Mouse (Mus musculus): ENCODE data around the gene Tmem120b. TPM values are rescaled to one million over a fixed set of nuclear protein-coding genes. Genes with fewer than 3 reads are reported as not detected.

The Tmem120b gene
- polyA plus RNA-seq, 1 experiment, result 9.9 TPM

DNA sequence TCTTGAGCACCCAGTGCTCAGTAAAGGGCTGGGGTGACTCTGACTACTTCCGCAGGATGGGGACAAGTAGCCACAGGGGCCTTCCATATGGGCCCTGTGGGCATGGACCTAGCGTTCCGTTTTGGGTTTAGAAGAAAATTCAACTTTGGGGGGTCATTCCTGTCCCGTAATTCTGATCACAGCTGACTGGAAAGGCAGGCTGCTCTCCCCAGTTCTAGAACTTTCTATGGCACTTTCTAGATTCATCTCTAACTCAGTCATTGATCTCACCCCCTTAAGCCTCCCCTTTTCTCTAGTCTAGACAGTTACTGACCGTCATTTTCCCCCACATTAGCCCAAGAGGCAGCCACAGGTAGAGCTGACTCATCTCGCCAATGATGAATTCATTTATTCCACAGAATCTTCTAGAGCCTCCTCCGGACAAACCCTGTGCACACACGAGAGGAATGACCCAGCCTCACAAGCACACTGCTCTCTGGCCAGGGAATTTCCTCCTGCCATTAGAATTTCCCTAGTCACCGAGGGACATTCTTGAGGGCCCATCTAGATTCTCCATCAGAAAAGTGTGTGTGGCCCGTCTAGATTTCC is 61.0 kb downstream of the Tmem120b start:
- peaks cover 3% of the 10 kb centered on the region; the same call in 1 of the 2 replicates for H3K36me3 ChIP-seq (ENCODE audit: control insufficient read depth, insufficient read depth, low read length)
- TF ChIP-seq CTCF (conservative IDR thresholded peaks at IDR 0.05; ENCODE audit: insufficient read depth, insufficient read length, low read depth, low read length) (no peak), POLR2A (IDR thresholded peaks at IDR 0.05; ENCODE audit: low read depth, low read length) (no peak)
- no peak overlapping the region for H3K4me3 ChIP-seq (ENCODE audit: insufficient read depth, low read depth, low read length)
- DNase-seq, result no peak
- no peak overlapping the region for H3K27ac ChIP-seq (ENCODE audit: insufficient read depth, low read depth, low read length)
- H3K27me3 ChIP-seq (replicated peaks; ENCODE audit: control insufficient read depth, insufficient read depth, low read length), result no peaks in the 10 kb centered on the region
- WGBS, result 83% methylated on average over 10 of the region's 10 CpGs
- H3K4me1 ChIP-seq (ENCODE audit: control insufficient read depth, insufficient read depth, low read length), result peaks cover 4% of the 10 kb centered on the region; the same call in 1 of the 2 replicates

DNA sequence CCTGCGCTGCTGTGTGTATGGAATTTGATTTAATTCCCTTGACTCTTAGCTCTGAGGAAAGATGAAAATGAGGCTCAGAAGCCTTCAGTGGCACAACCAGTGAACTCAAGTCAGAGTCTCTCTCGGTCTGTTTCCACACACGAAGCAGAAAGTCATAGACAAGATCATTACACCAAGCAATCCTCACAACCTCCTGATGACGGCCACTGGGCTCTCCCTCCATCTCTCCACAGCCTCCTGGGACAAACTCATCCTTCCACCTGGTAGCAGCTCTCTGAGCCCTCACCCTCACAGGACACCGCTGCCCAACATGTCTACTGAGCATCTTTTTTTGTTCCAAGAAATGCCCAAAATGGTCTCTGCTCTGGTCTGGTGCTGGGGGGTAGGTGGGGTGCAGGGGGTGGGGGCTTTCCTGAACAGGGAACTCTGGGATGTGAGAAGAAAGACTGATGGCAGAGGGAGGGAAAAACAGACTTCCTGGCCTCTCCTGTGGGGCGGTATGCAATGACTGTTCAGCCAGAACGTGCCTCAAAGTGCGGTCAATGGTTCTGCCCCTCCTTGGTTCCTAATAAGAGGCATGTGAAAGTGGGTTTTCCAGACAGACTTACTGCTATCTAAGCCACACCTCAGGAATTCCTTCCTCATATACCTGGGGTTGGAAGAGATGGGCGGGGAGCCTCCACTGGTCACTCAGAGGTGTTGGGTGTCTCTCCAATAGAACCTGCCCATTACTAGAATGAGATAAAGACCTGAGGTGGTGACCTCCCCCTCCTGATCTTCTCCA is 62.0 kb downstream of the Tmem120b start:
- no peak overlapping the region for H3K4me3 ChIP-seq (ENCODE audit: insufficient read depth, low read depth, low read length)
- TF ChIP-seq POLR2A (IDR thresholded peaks at IDR 0.05; ENCODE audit: low read depth, low read length) (no peak), CTCF (conservative IDR thresholded peaks at IDR 0.05; ENCODE audit: insufficient read depth, insufficient read length, low read depth, low read length) (no peak)
- H3K27ac ChIP-seq (ENCODE audit: insufficient read depth, low read depth, low read length), result no peak overlapping the region
- WGBS, result 93% methylated on average over 9 of the region's 9 CpGs
- no peak for DNase-seq
- H3K4me1 ChIP-seq (ENCODE audit: control insufficient read depth, insufficient read depth, low read length), result peaks cover 14% of the 10 kb centered on the region; the same call in 1 of the 2 replicates
- H3K36me3 ChIP-seq (ENCODE audit: control insufficient read depth, insufficient read depth, low read length), result peaks cover 3% of the 10 kb centered on the region; the same call in 1 of the 2 replicates
- H3K27me3 ChIP-seq (replicated peaks; ENCODE audit: control insufficient read depth, insufficient read depth, low read length), result no peaks in the 10 kb centered on the region

DNA sequence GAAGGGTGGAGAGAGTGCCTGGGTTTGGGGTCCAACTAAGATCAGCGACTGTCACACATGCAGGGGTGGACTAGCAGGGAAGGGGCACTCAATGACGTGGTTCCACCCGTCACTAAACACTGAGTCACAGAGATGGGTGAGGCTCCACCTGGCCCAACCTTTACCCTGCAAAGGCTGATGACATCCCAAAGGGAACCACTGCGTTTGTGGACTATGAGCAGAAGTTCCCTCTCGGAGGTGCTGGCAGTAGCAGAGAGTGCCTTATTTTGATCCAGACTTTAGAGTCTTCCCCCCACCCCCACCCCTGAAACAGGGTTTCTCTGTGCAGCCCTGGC is 62.6 kb downstream of the Tmem120b start:
- WGBS, result 86% methylated on average over 5 of the region's 5 CpGs
- peaks cover 3% of the 10 kb centered on the region; the same call in 1 of the 2 replicates for H3K36me3 ChIP-seq (ENCODE audit: control insufficient read depth, insufficient read depth, low read length)
- H3K27ac ChIP-seq (ENCODE audit: insufficient read depth, low read depth, low read length), result no peak overlapping the region
- H3K4me3 ChIP-seq (ENCODE audit: insufficient read depth, low read depth, low read length), result no peak overlapping the region
- no peak for TF ChIP-seq POLR2A (IDR thresholded peaks at IDR 0.05; ENCODE audit: low read depth, low read length)
- no peaks in the 10 kb centered on the region for H3K27me3 ChIP-seq (replicated peaks; ENCODE audit: control insufficient read depth, insufficient read depth, low read length)
- no peak for DNase-seq
- H3K4me1 ChIP-seq (ENCODE audit: control insufficient read depth, insufficient read depth, low read length), result peaks cover 18% of the 10 kb centered on the region; the same call in 1 of the 2 replicates

DNA sequence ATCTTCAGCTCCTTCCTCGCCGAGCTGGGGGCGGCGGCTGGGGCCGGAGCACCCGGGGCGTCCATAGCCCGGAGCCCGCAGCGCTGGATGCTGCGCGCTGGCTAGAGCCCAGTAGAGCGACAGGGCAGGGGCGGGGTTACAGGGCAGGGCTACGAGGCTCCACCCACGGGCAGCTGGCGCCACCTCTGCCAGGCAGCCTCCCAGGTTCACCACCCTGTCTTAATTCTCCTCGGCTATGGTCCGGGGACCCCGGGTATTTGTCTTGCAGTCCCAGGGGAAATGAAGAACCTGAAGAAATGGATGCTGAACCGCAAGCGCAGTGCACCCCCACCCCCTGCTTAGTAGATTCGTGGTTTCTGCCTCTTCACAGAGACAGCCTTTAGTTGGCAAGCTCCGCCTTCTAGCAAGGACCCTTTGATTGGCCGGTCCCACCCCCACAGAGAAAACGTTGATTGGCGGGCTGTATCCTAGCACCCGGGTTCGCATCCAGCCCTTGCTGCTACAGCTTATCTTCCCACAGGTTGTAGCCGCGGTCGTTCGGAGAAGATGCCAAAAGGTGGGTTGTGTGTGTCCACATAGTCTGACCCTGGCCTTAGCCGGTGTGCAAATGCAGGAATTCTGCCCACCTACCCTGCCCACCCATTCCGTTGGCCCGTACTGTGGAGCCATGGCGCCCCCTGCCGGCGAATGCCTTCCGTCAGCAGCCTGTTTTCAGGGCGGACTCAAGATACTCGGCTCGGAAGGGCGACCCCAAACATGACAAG is 64.3 kb downstream of the Tmem120b start, which contains the start of gene Rhof:
TSS of gene Rhof (minus strand) at position 385 of the 764 bp plus-strand sequence.
- H3K27ac ChIP-seq (ENCODE audit: insufficient read depth, low read depth, low read length), result 0 out of 2 replicates have a peak within 1 kb of the TSS, but pooled peaks have one; percentile 22
- 4% methylated on average over 44 of the region's 44 CpGs for WGBS
- H3K36me3 ChIP-seq (ENCODE audit: control insufficient read depth, insufficient read depth, low read length), result peaks cover 3% of the 10 kb centered on the region; the same call in 1 of the 2 replicates
- H3K4me1 ChIP-seq (ENCODE audit: control insufficient read depth, insufficient read depth, low read length), result peaks cover 31% of the 10 kb centered on the region
- TF ChIP-seq POLR2A (IDR thresholded peaks at IDR 0.05; ENCODE audit: low read depth, low read length) (no peak), CTCF (conservative IDR thresholded peaks at IDR 0.05; ENCODE audit: insufficient read depth, insufficient read length, low read depth, low read length) (peak; percentile 83)
- H3K27me3 ChIP-seq (replicated peaks; ENCODE audit: control insufficient read depth, insufficient read depth, low read length), result no peaks in the 10 kb centered on the region
- peak; percentile 86 for DNase-seq
- H3K4me3 ChIP-seq (ENCODE audit: insufficient read depth, low read depth, low read length), result peak within 1 kb of the TSS; percentile 52

DNA sequence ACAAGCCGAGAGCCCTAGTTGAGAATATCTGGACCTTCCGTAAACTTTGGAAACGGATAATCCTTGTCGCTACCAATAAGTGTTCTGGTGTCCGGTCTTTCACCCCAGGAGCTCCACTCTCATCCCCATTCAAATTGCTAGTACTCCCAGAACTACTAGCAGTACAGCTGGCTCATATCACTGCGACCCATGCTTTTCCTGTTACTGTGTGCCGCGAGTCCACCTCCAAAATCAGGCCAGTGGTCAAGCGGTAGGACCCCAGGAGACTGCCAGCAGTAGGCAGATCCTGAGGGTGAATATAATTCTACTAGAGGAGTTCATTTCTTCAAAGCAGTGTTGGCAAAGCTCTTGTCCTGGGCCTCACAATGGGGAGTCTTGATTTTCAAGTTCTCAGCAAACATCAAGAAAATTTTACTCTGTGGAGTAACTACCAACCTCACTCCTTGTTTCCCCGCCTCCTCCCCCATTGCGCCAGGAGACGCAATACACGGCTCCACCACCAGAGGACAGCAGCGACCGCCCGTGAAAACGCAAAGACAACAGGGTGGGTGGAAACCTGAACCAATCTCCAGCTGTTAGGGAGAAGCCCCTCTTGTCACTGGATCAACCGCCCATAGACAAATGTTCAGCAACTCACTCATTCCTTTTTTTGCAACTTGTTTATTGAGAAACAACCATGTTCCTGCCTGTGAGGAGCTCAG is 65.0 kb downstream of the Tmem120b start:
- TF ChIP-seq CTCF (conservative IDR thresholded peaks at IDR 0.05; ENCODE audit: insufficient read depth, insufficient read length, low read depth, low read length), result peak; percentile 98
- no peak for TF ChIP-seq POLR2A (IDR thresholded peaks at IDR 0.05; ENCODE audit: low read depth, low read length)
- Histone ChIP-seq H3K4me3 (ENCODE audit: insufficient read depth, low read depth, low read length) (no peak overlapping the region), H3K36me3 (ENCODE audit: control insufficient read depth, insufficient read depth, low read length) (peaks cover 3% of the 10 kb centered on the region; the same call in 1 of the 2 replicates), H3K27me3 (replicated peaks; ENCODE audit: control insufficient read depth, insufficient read depth, low read length) (no peaks in the 10 kb centered on the region), H3K4me1 (ENCODE audit: control insufficient read depth, insufficient read depth, low read length) (peaks cover 31% of the 10 kb centered on the region), H3K27ac (ENCODE audit: insufficient read depth, low read depth, low read length) (no peak overlapping the region)
- 17% methylated on average over 18 of the region's 18 CpGs for WGBS
- peak; percentile 91 for DNase-seq

DNA sequence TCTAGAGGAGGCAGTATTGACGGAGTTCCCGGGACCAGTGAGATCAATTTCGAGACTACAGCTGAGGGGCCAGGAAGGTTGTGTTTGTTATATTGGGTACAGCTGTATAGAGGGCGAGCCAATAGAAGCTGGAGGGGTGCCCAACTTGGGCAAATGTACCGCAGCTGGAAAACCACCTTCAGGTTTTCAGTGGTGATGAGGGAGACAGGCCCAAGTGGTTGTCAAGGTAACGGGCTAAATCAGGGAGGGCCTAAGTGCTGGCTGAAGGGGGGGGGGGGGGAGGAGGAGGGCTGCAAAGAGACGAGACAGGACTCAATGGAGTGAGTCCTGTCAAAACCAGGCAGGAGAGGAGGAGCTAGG is 65.5 kb downstream of the Tmem120b start:
- Histone ChIP-seq H3K4me1 (ENCODE audit: control insufficient read depth, insufficient read depth, low read length) (peaks cover 31% of the 10 kb centered on the region), H3K36me3 (ENCODE audit: control insufficient read depth, insufficient read depth, low read length) (peaks cover 3% of the 10 kb centered on the region; the same call in 1 of the 2 replicates), H3K27ac (ENCODE audit: insufficient read depth, low read depth, low read length) (no peak overlapping the region), H3K4me3 (ENCODE audit: insufficient read depth, low read depth, low read length) (no peak overlapping the region), H3K27me3 (replicated peaks; ENCODE audit: control insufficient read depth, insufficient read depth, low read length) (no peaks in the 10 kb centered on the region)
- no peak for DNase-seq
- TF ChIP-seq POLR2A (IDR thresholded peaks at IDR 0.05; ENCODE audit: low read depth, low read length), result no peak
- 36% methylated on average over 7 of the region's 7 CpGs for WGBS
